Mouse (Mus musculus): Measurements from ENCODE around the gene Lekr1. TPM values are rescaled to one million over a fixed set of nuclear protein-coding genes. Genes with fewer than 3 reads are reported as not detected.

Lekr1 gene
- total RNA-seq, 1 experiment: 1.2 TPM

GRCm38 (mm10) chr3:65829943-65830483 is 164.0 kb downstream of the Lekr1 start:
- no peak overlapping the region for H3K27ac ChIP-seq (ENCODE audit: insufficient read depth, low read depth, low read length, poor library complexity, severe bottlenecking)
- H3K9me3 ChIP-seq (ENCODE audit: control insufficient read depth, insufficient read depth, low read depth, low read length): no peaks in the 10 kb centered on the region
- H3K9ac ChIP-seq (ENCODE audit: insufficient read depth, low read depth, low read length, poor library complexity, severe bottlenecking): no peak overlapping the region
- in situ Hi-C loops (cut with MboI; ENCODE audit: low sequenced_read_pairs in 2 of 2, unreplicated experiment in 2 of 2): no loop called here
- TF ChIP-seq ZC3H11A (IDR thresholded peaks at IDR 0.05; ENCODE audit: borderline replicate concordance, low read depth, low read length) (no peak), ZNF384 (IDR thresholded peaks at IDR 0.05; ENCODE audit: low read depth, low read length) (no peak), CHD2 (IDR thresholded peaks at IDR 0.05; ENCODE audit: low read depth, low read length) (no peak), MAFK (IDR thresholded peaks at IDR 0.05; ENCODE audit: insufficient read depth, low read depth, low read length) (no peak), HCFC1 (IDR thresholded peaks at IDR 0.05; ENCODE audit: borderline replicate concordance, insufficient read depth, low read length) (no peak)
- no peak overlapping the region for H3K4me3 ChIP-seq (ENCODE audit: insufficient read depth in 1 of 2, low read depth in 1 of 2, low read length in 2 of 2, poor library complexity in 1 of 2, severe bottlenecking in 1 of 2)
- no peaks in the 10 kb centered on the region for H3K4me1 ChIP-seq (ENCODE audit: control insufficient read depth in 2 of 2, insufficient read depth in 2 of 2, low read length in 2 of 2, poor library complexity in 1 of 2)
- DNase-seq (ENCODE audit: low read depth, low spot score): no peak
- H3K36me3 ChIP-seq (ENCODE audit: control insufficient read depth, insufficient read depth, low read length, poor library complexity, severe bottlenecking): no peaks in the 10 kb centered on the region

- no peak overlapping the region for H3K9ac ChIP-seq (ENCODE audit: insufficient read depth, low read depth, low read length, poor library complexity, severe bottlenecking)
- H3K36me3 ChIP-seq (ENCODE audit: control insufficient read depth, insufficient read depth, low read length, poor library complexity, severe bottlenecking): no peaks in the 10 kb centered on the region
- H3K27ac ChIP-seq (ENCODE audit: insufficient read depth, low read depth, low read length, poor library complexity, severe bottlenecking): no peak overlapping the region
- in situ Hi-C loops (cut with MboI; ENCODE audit: low sequenced_read_pairs in 2 of 2, unreplicated experiment in 2 of 2): no loop called here
- DNase-seq (ENCODE audit: low read depth, low spot score): no peak
- H3K4me1 ChIP-seq (ENCODE audit: control insufficient read depth in 2 of 2, insufficient read depth in 2 of 2, low read length in 2 of 2, poor library complexity in 1 of 2): no peaks in the 10 kb centered on the region
- H3K9me3 ChIP-seq (ENCODE audit: control insufficient read depth, insufficient read depth, low read depth, low read length): no peaks in the 10 kb centered on the region
- no peak for TF ChIP-seq MAFK (IDR thresholded peaks at IDR 0.05; ENCODE audit: insufficient read depth, low read depth, low read length)
- no peak for TF ChIP-seq ZNF384 (IDR thresholded peaks at IDR 0.05; ENCODE audit: low read depth, low read length)
- no peak for TF ChIP-seq ZC3H11A (IDR thresholded peaks at IDR 0.05; ENCODE audit: borderline replicate concordance, low read depth, low read length)
- no peak for TF ChIP-seq HCFC1 (IDR thresholded peaks at IDR 0.05; ENCODE audit: borderline replicate concordance, insufficient read depth, low read length)
- no peak for TF ChIP-seq CHD2 (IDR thresholded peaks at IDR 0.05; ENCODE audit: low read depth, low read length)
- no peak overlapping the region for H3K4me3 ChIP-seq (ENCODE audit: insufficient read depth in 1 of 2, low read depth in 1 of 2, low read length in 2 of 2, poor library complexity in 1 of 2, severe bottlenecking in 1 of 2)
Measured at GRCm38 (mm10) chr3:65830801-65831200, 164.8 kb downstream of the Lekr1 start.

GRCm38 (mm10) chr3:65832398-65832797 is 166.4 kb downstream of the Lekr1 start:
- no peaks in the 10 kb centered on the region for H3K4me1 ChIP-seq (ENCODE audit: control insufficient read depth in 2 of 2, insufficient read depth in 2 of 2, low read length in 2 of 2, poor library complexity in 1 of 2)
- TF ChIP-seq CHD2 (IDR thresholded peaks at IDR 0.05; ENCODE audit: low read depth, low read length): no peak
- TF ChIP-seq ZNF384 (IDR thresholded peaks at IDR 0.05; ENCODE audit: low read depth, low read length): no peak
- no peak for TF ChIP-seq ZC3H11A (IDR thresholded peaks at IDR 0.05; ENCODE audit: borderline replicate concordance, low read depth, low read length)
- no peaks in the 10 kb centered on the region for H3K36me3 ChIP-seq (ENCODE audit: control insufficient read depth, insufficient read depth, low read length, poor library complexity, severe bottlenecking)
- H3K9me3 ChIP-seq (ENCODE audit: control insufficient read depth, insufficient read depth, low read depth, low read length): no peaks in the 10 kb centered on the region
- no peak for DNase-seq (ENCODE audit: low read depth, low spot score)
- H3K27ac ChIP-seq (ENCODE audit: insufficient read depth, low read depth, low read length, poor library complexity, severe bottlenecking): no peak overlapping the region
- H3K4me3 ChIP-seq (ENCODE audit: insufficient read depth in 1 of 2, low read depth in 1 of 2, low read length in 2 of 2, poor library complexity in 1 of 2, severe bottlenecking in 1 of 2): no peak overlapping the region
- in situ Hi-C loops (cut with MboI; ENCODE audit: low sequenced_read_pairs in 2 of 2, unreplicated experiment in 2 of 2): no loop called here
- H3K9ac ChIP-seq (ENCODE audit: insufficient read depth, low read depth, low read length, poor library complexity, severe bottlenecking): no peak overlapping the region

- DNase-seq (ENCODE audit: low read depth, low spot score): no peak
- H3K9me3 ChIP-seq (ENCODE audit: control insufficient read depth, insufficient read depth, low read depth, low read length): no peaks in the 10 kb centered on the region
- no peak overlapping the region for H3K27ac ChIP-seq (ENCODE audit: insufficient read depth, low read depth, low read length, poor library complexity, severe bottlenecking)
- in situ Hi-C loops (cut with MboI; ENCODE audit: low sequenced_read_pairs in 2 of 2, unreplicated experiment in 2 of 2): no loop called here
- TF ChIP-seq ZNF384 (IDR thresholded peaks at IDR 0.05; ENCODE audit: low read depth, low read length): no peak
- no peak for TF ChIP-seq ZC3H11A (IDR thresholded peaks at IDR 0.05; ENCODE audit: borderline replicate concordance, low read depth, low read length)
- no peak for TF ChIP-seq MAFK (IDR thresholded peaks at IDR 0.05; ENCODE audit: insufficient read depth, low read depth, low read length)
- TF ChIP-seq HCFC1 (IDR thresholded peaks at IDR 0.05; ENCODE audit: borderline replicate concordance, insufficient read depth, low read length): no peak
- TF ChIP-seq CHD2 (IDR thresholded peaks at IDR 0.05; ENCODE audit: low read depth, low read length): no peak
- H3K4me1 ChIP-seq (ENCODE audit: control insufficient read depth in 2 of 2, insufficient read depth in 2 of 2, low read length in 2 of 2, poor library complexity in 1 of 2): no peaks in the 10 kb centered on the region
- H3K4me3 ChIP-seq (ENCODE audit: insufficient read depth in 1 of 2, low read depth in 1 of 2, low read length in 2 of 2, poor library complexity in 1 of 2, severe bottlenecking in 1 of 2): no peak overlapping the region
- no peaks in the 10 kb centered on the region for H3K36me3 ChIP-seq (ENCODE audit: control insufficient read depth, insufficient read depth, low read length, poor library complexity, severe bottlenecking)
- H3K9ac ChIP-seq (ENCODE audit: insufficient read depth, low read depth, low read length, poor library complexity, severe bottlenecking): no peak overlapping the region
Measured at GRCm38 (mm10) chr3:65836435-65836834, 170.4 kb downstream of the Lekr1 start.

- DNase-seq (ENCODE audit: low read depth, low spot score): no peak
- Histone ChIP-seq H3K4me3 (ENCODE audit: insufficient read depth in 1 of 2, low read depth in 1 of 2, low read length in 2 of 2, poor library complexity in 1 of 2, severe bottlenecking in 1 of 2) (no peak overlapping the region), H3K9ac (ENCODE audit: insufficient read depth, low read depth, low read length, poor library complexity, severe bottlenecking) (no peak overlapping the region), H3K4me1 (ENCODE audit: control insufficient read depth in 2 of 2, insufficient read depth in 2 of 2, low read length in 2 of 2, poor library complexity in 1 of 2) (no peaks in the 10 kb centered on the region), H3K36me3 (ENCODE audit: control insufficient read depth, insufficient read depth, low read length, poor library complexity, severe bottlenecking) (no peaks in the 10 kb centered on the region), H3K9me3 (ENCODE audit: control insufficient read depth, insufficient read depth, low read depth, low read length) (no peaks in the 10 kb centered on the region), H3K27ac (ENCODE audit: insufficient read depth, low read depth, low read length, poor library complexity, severe bottlenecking) (no peak overlapping the region)
- TF ChIP-seq MAFK (IDR thresholded peaks at IDR 0.05; ENCODE audit: insufficient read depth, low read depth, low read length): no peak
- no peak for TF ChIP-seq ZNF384 (IDR thresholded peaks at IDR 0.05; ENCODE audit: low read depth, low read length)
- no peak for TF ChIP-seq CHD2 (IDR thresholded peaks at IDR 0.05; ENCODE audit: low read depth, low read length)
- TF ChIP-seq HCFC1 (IDR thresholded peaks at IDR 0.05; ENCODE audit: borderline replicate concordance, insufficient read depth, low read length): no peak
- TF ChIP-seq ZC3H11A (IDR thresholded peaks at IDR 0.05; ENCODE audit: borderline replicate concordance, low read depth, low read length): no peak
- in situ Hi-C loops (cut with MboI; ENCODE audit: low sequenced_read_pairs in 2 of 2, unreplicated experiment in 2 of 2): no loop called here
Measured at GRCm38 (mm10) chr3:65839664-65840063, 173.6 kb downstream of the Lekr1 start.
